Comparison of ENCODE assay signal across 11 mouse cellular contexts in genomic region chr9:35061446-35061845, GRCm38 (mm10). TPM values are rescaled to one million over a fixed set of nuclear protein-coding genes. Genes with fewer than 3 reads are reported as not detected.
DNase-seq lines count a peak whose midpoint lies in the region; ATAC-seq and TF ChIP-seq lines count a peak whose summit lies in the region.
"Had no signal": no experiment of that assay in that cellular context is flagged by ENCODE, and none has a peak within 500 bp of the region (broad histone marks: within the 10 kb centered on the region; RNA-seq: fewer than 3 reads in every experiment).

No protein-coding gene starts in this region.

- no peak for TF ChIP-seq POLR2A in liver, adult 2 months (IDR thresholded peaks at IDR 0.05; ENCODE audit: extremely low read depth, insufficient read depth, low read length)

- H3K27me3 ChIP-seq in forebrain, postnatal 0 days (ENCODE audit: insufficient read depth, low read length): no peaks in the 10 kb centered on the region
- H3K27me3 ChIP-seq in forebrain, embryonic 15.5 days: no peaks in the 10 kb centered on the region
- H3K27me3 ChIP-seq in liver, adult 2 months (ENCODE audit: control insufficient read depth, insufficient read depth, low read length): no peaks in the 10 kb centered on the region
- H3K27me3 ChIP-seq in hindbrain, embryonic 13.5 days: no peaks in the 10 kb centered on the region
- no peaks in the 10 kb centered on the region for H3K27me3 ChIP-seq in midbrain, embryonic 16.5 days (ENCODE audit: control insufficient read depth, insufficient read depth, low read depth, low read length)
- H3K27me3 ChIP-seq: stomach, embryonic 15.5 days had no signal

- peak; percentile 8; the same call in 1 of the 2 replicates for ATAC-seq in forebrain, postnatal 0 days
- no peak for ATAC-seq in forebrain, embryonic 15.5 days (replicated peaks)
- ATAC-seq in granulocyte monocyte progenitor cell, adult 5-6 weeks (replicated peaks; ENCODE audit: poor library complexity, severe bottlenecking): peak; percentile 77
- ATAC-seq in hindbrain, embryonic 13.5 days (ENCODE audit: low FRiP score): no peak
- no peak for ATAC-seq in midbrain, embryonic 16.5 days

- 82% methylated on average over 2 of the region's 2 CpGs for WGBS in forebrain, postnatal 0 days
- WGBS in forebrain, embryonic 15.5 days: 81% methylated on average over 2 of the region's 2 CpGs
- WGBS in liver, adult 2 months: 53% methylated on average over 2 of the region's 2 CpGs
- 78% methylated on average over 2 of the region's 2 CpGs for WGBS in hindbrain, embryonic 13.5 days
- WGBS in midbrain, embryonic 16.5 days: 74% methylated on average over 2 of the region's 2 CpGs

- peaks cover 9% of the 10 kb centered on the region for H3K79me2 ChIP-seq in liver, adult 2 months (ENCODE audit: control insufficient read depth, insufficient read depth, low read length)

- H3K4me1 ChIP-seq in forebrain, postnatal 0 days (ENCODE audit: insufficient read depth): no peaks in the 10 kb centered on the region
- H3K4me1 ChIP-seq in forebrain, embryonic 15.5 days: no peaks in the 10 kb centered on the region
- H3K4me1 ChIP-seq in liver, adult 2 months (ENCODE audit: control insufficient read depth, insufficient read depth, low read length): peaks cover 38% of the 10 kb centered on the region
- no peaks in the 10 kb centered on the region for H3K4me1 ChIP-seq in hindbrain, embryonic 13.5 days (replicated peaks)
- no peaks in the 10 kb centered on the region for H3K4me1 ChIP-seq in midbrain, embryonic 16.5 days (ENCODE audit: control insufficient read depth, insufficient read depth, low read length)
- H3K4me1 ChIP-seq: stomach, embryonic 15.5 days had no signal

- H3K9ac ChIP-seq in forebrain, postnatal 0 days: no peak overlapping the region
- H3K9ac ChIP-seq in forebrain, embryonic 15.5 days (replicated peaks): no peak overlapping the region
- no peak overlapping the region for H3K9ac ChIP-seq in liver, adult 2 months (ENCODE audit: low read depth, low read length)
- H3K9ac ChIP-seq in hindbrain, embryonic 13.5 days: no peak overlapping the region
- H3K9ac ChIP-seq in midbrain, embryonic 16.5 days (ENCODE audit: low read depth, low read length): no peak overlapping the region
- H3K9ac ChIP-seq: stomach, embryonic 15.5 days had no signal

- H3K4me3 ChIP-seq in forebrain, postnatal 0 days (ENCODE audit: low read depth, low read length): no peak overlapping the region
- H3K4me3 ChIP-seq in forebrain, embryonic 15.5 days: no peak overlapping the region
- H3K4me3 ChIP-seq in liver, adult 2 months (ENCODE audit: insufficient read depth, low read depth, low read length): no peak overlapping the region
- no peak overlapping the region for H3K4me3 ChIP-seq in hindbrain, embryonic 13.5 days
- no peak overlapping the region for H3K4me3 ChIP-seq in midbrain, embryonic 16.5 days (ENCODE audit: low read depth, low read length)
- H3K4me3 ChIP-seq: hindbrain, embryonic 10.5 days; stomach, embryonic 15.5 days had no signal

- H3K9me3 ChIP-seq in forebrain, postnatal 0 days (ENCODE audit: low read length): no peaks in the 10 kb centered on the region
- no peaks in the 10 kb centered on the region for H3K9me3 ChIP-seq in forebrain, embryonic 15.5 days
- no peaks in the 10 kb centered on the region for H3K9me3 ChIP-seq in hindbrain, embryonic 13.5 days
- H3K9me3 ChIP-seq in midbrain, embryonic 16.5 days (replicated peaks; ENCODE audit: control insufficient read depth, low read length, poor library complexity, severe bottlenecking): no peaks in the 10 kb centered on the region
- H3K9me3 ChIP-seq: hindbrain, embryonic 10.5 days; stomach, embryonic 15.5 days had no signal

- no peak overlapping the region for H3K4me2 ChIP-seq in forebrain, postnatal 0 days (ENCODE audit: low read depth)
- no peak overlapping the region for H3K4me2 ChIP-seq in forebrain, embryonic 15.5 days (replicated peaks)
- H3K4me2 ChIP-seq in hindbrain, embryonic 13.5 days: no peak overlapping the region
- H3K4me2 ChIP-seq in midbrain, embryonic 16.5 days (ENCODE audit: low read length): no peak overlapping the region
- H3K4me2 ChIP-seq: stomach, embryonic 15.5 days had no signal

- no peak overlapping the region for H3K27ac ChIP-seq in forebrain, postnatal 0 days (ENCODE audit: low read depth, low read length)
- no peak overlapping the region for H3K27ac ChIP-seq in forebrain, embryonic 15.5 days (replicated peaks)
- H3K27ac ChIP-seq in liver, adult 2 months (replicated peaks; ENCODE audit: insufficient read depth, low read depth, low read length): peak overlapping the region; percentile 65
- no peak overlapping the region for H3K27ac ChIP-seq in hindbrain, embryonic 13.5 days
- no peak overlapping the region for H3K27ac ChIP-seq in midbrain, embryonic 16.5 days (ENCODE audit: low read length)
- H3K27ac ChIP-seq: hindbrain, embryonic 10.5 days; stomach, embryonic 15.5 days had no signal

- H3K36me3 ChIP-seq in forebrain, postnatal 0 days (ENCODE audit: insufficient read depth): no peaks in the 10 kb centered on the region
- H3K36me3 ChIP-seq in forebrain, embryonic 15.5 days: no peaks in the 10 kb centered on the region
- H3K36me3 ChIP-seq in liver, adult 2 months (ENCODE audit: control insufficient read depth, insufficient read depth, low read length): peaks cover 2% of the 10 kb centered on the region; the same call in 1 of the 2 replicates
- no peaks in the 10 kb centered on the region for H3K36me3 ChIP-seq in hindbrain, embryonic 13.5 days
- no peaks in the 10 kb centered on the region for H3K36me3 ChIP-seq in midbrain, embryonic 16.5 days (ENCODE audit: control insufficient read depth, insufficient read depth, low read length)
- H3K36me3 ChIP-seq: hindbrain, embryonic 10.5 days; stomach, embryonic 15.5 days had no signal

- DNase-seq in forebrain, postnatal 0 days: no peak
- DNase-seq in liver, adult 2 months (ENCODE audit: extremely low read depth, low read depth, low spot score): no peak
- no peak for DNase-seq in liver
- peak; percentile 60 for DNase-seq in R1 (ENCODE audit: low read depth, low spot score)
- DNase-seq: gastrocnemius, postnatal 36 days had no signal

- no peak for TF ChIP-seq CTCF in forebrain, postnatal 0 days (IDR thresholded peaks at IDR 0.05; ENCODE audit: low read depth)
- no peak for TF ChIP-seq CTCF in liver, adult 2 months (IDR thresholded peaks at IDR 0.05; ENCODE audit: low read depth, low read length)

RNA-seq across cellular contexts. Expression of gene St3gal4, which starts 57.6 kb away (rescaled TPM):
- 22.6 and 23.5 TPM in 2 replicates for total RNA-seq in forebrain, postnatal 0 days (2014; rRNA removed)
- 16.1 and 18.2 TPM in 2 replicates for polyA plus RNA-seq in forebrain, postnatal 0 days (2015; fragmentation: Nextera tagmentation; extraction: Ambion mirVana)
- polyA plus RNA-seq in forebrain, embryonic 15.5 days (2015; fragmentation: Nextera tagmentation; extraction: Ambion mirVana): 13.7 and 13.8 TPM in 2 replicates
- 72.2 and 74.6 TPM in 2 replicates for total RNA-seq in liver, adult 2 months (2014; rRNA removed)
- polyA plus RNA-seq in liver, adult 2 months (2012; rRNA removed): 26.5 TPM in 2 replicates
- total RNA-seq in granulocyte monocyte progenitor cell, adult 5-6 weeks (2014; fragmentation: Nextera tagmentation): 39.2 and 44.6 TPM in 2 replicates
- total RNA-seq in granulocyte monocyte progenitor cell, adult 5-6 weeks (2017): 35.6 and 41.8 TPM in 2 replicates
- polyA plus RNA-seq in hindbrain, embryonic 13.5 days (2015; fragmentation: Nextera tagmentation; extraction: Ambion mirVana): 9.8 and 11.1 TPM in 2 replicates
- 15.9 and 17.9 TPM in 2 replicates for polyA plus RNA-seq in midbrain, embryonic 16.5 days (2015; fragmentation: Nextera tagmentation; extraction: Ambion mirVana)

Comparison
In these comparisons a context has a peak if more than half of its experiments do, and no peak if none do; other contexts are left out.
1. ATAC-seq: peak in forebrain, postnatal 0 days (single experiment) and granulocyte monocyte progenitor cell, adult 5-6 weeks (single experiment); none in forebrain, embryonic 15.5 days (single experiment), hindbrain, embryonic 13.5 days (single experiment) and midbrain, embryonic 16.5 days (single experiment).